ENCODE assay signal across 14 mouse cellular contexts in the genomic region with DNA sequence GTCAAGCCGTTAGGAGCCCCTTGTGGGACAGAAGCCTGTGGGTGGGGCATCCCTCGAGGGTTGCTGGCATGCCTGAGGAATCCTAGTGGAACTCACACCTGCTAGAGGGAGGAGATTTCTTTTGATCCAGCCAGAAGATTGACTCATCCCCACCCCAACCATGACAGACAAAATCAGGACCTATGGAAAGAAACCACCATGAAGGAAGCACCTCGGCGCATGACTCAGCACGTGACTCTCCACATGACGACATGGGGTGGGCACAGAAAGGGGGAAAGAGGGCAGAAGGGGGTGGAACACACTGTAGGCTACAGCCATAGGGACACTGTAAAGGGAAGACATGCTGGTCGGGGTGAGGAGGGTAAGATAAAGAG.
DNase-seq lines count a peak whose midpoint lies in the region; ATAC-seq and TF ChIP-seq lines count a peak whose summit lies in the region.
"Had no signal": no experiment of that assay in that cellular context is flagged by ENCODE, and none has a peak within 500 bp of the region (broad histone marks: within the 10 kb centered on the region; RNA-seq: fewer than 3 reads in every experiment).

No protein-coding gene starts in this region.

- no peak overlapping the region for H3ac ChIP-seq in myocyte (ENCODE audit: control insufficient read depth, insufficient read length)

- 0 out of 2 replicates have a peak, but pooled peaks have one; percentile 18 for ATAC-seq in kidney, embryonic 14.5 days (ENCODE audit: low FRiP score, low TSS enrichment)
- ATAC-seq in embryonic facial prominence, embryonic 11.5 days (replicated peaks; ENCODE audit: insufficient number of reproducible peaks, low FRiP score, low TSS enrichment, low read depth): 0 out of 2 replicates have a peak, but pooled peaks have one; percentile 31

- no peaks in the 10 kb centered on the region for H3K4me1 ChIP-seq in kidney, embryonic 14.5 days (ENCODE audit: control insufficient read depth, insufficient read depth, low read length)
- H3K4me1 ChIP-seq in embryonic facial prominence, embryonic 11.5 days (ENCODE audit: control insufficient read depth, insufficient read depth, low read length): no peaks in the 10 kb centered on the region; the same call in 1 of the 2 replicates
- peaks cover 10% of the 10 kb centered on the region for H3K4me1 ChIP-seq in thymus, adult 2 months (replicated peaks; ENCODE audit: control insufficient read depth, insufficient read depth, low read length)
- H3K4me1 ChIP-seq: heart, embryonic 15.5 days had no signal

- 42% methylated on average over 7 of the region's 7 CpGs for WGBS in kidney, embryonic 14.5 days
- 25% methylated on average over 7 of the region's 7 CpGs for WGBS in embryonic facial prominence, embryonic 11.5 days
- WGBS in thymus, adult 2 months: 12% methylated on average over 7 of the region's 7 CpGs

- H3K4me3 ChIP-seq in kidney, embryonic 14.5 days (ENCODE audit: low read length): no peak overlapping the region
- H3K4me3 ChIP-seq in embryonic facial prominence, embryonic 11.5 days (ENCODE audit: low read depth, low read length): no peak overlapping the region
- H3K4me3 ChIP-seq in myocyte: no peak overlapping the region
- no peak overlapping the region for H3K4me3 ChIP-seq in thymus, adult 2 months (ENCODE audit: control insufficient read depth, insufficient read depth, low read length)
- H3K4me3 ChIP-seq: heart, embryonic 15.5 days; midbrain, embryonic 12.5 days had no signal

- H3K4me2 ChIP-seq in kidney, embryonic 14.5 days (replicated peaks; ENCODE audit: low read depth, low read length): no peak overlapping the region; the same call in 1 of the 2 replicates
- no peak overlapping the region for H3K4me2 ChIP-seq in embryonic facial prominence, embryonic 11.5 days (ENCODE audit: low read depth, low read length)
- H3K4me2 ChIP-seq in myocyte (ENCODE audit: low read depth): no peak overlapping the region
- H3K4me2 ChIP-seq: heart, embryonic 15.5 days; midbrain, embryonic 12.5 days had no signal

- H3K79me2 ChIP-seq in myocyte (ENCODE audit: control insufficient read depth, insufficient read depth): no peaks in the 10 kb centered on the region

- H3K36me3 ChIP-seq in kidney, embryonic 14.5 days (ENCODE audit: control insufficient read depth, insufficient read depth, low read length): no peaks in the 10 kb centered on the region
- H3K36me3 ChIP-seq in embryonic facial prominence, embryonic 11.5 days (replicated peaks; ENCODE audit: control insufficient read depth, insufficient read depth, low read depth, low read length): no peaks in the 10 kb centered on the region
- no peaks in the 10 kb centered on the region for H3K36me3 ChIP-seq in myocyte (ENCODE audit: control insufficient read depth, insufficient read depth)
- no peaks in the 10 kb centered on the region for H3K36me3 ChIP-seq in thymus, adult 2 months (ENCODE audit: control insufficient read depth, insufficient read depth, low read length)
- H3K36me3 ChIP-seq: heart, embryonic 15.5 days had no signal

- no peak overlapping the region for H3K27ac ChIP-seq in kidney, embryonic 14.5 days (ENCODE audit: low read depth, low read length)
- no peak overlapping the region for H3K27ac ChIP-seq in embryonic facial prominence, embryonic 11.5 days (replicated peaks; ENCODE audit: low read depth, low read length)
- H3K27ac ChIP-seq in thymus, adult 2 months (ENCODE audit: control insufficient read depth, insufficient read depth, low read length): no peak overlapping the region
- H3K27ac ChIP-seq: heart, embryonic 15.5 days; midbrain, embryonic 12.5 days had no signal

- no peak for TF ChIP-seq POLR2A in myocyte (IDR thresholded peaks at IDR 0.05; ENCODE audit: insufficient read length, low read depth)
- TF ChIP-seq POLR2A in thymus, adult 2 months (IDR thresholded peaks at IDR 0.05; ENCODE audit: control insufficient read depth, extremely low read depth, insufficient read depth, low read length, poor library complexity): no peak

- H3K9ac ChIP-seq in kidney, embryonic 14.5 days (ENCODE audit: low read depth, low read length): no peak overlapping the region
- H3K9ac ChIP-seq in embryonic facial prominence, embryonic 11.5 days (replicated peaks; ENCODE audit: low read length): no peak overlapping the region
- H3K9ac ChIP-seq: heart, embryonic 15.5 days; midbrain, embryonic 12.5 days had no signal

- H3K27me3 ChIP-seq in kidney, embryonic 14.5 days (ENCODE audit: control insufficient read depth, insufficient read depth, low read length): no peaks in the 10 kb centered on the region
- 0 out of 2 replicates have a peak, but pooled peaks cover 2% of the 10 kb centered on the region for H3K27me3 ChIP-seq in embryonic facial prominence, embryonic 11.5 days (ENCODE audit: control insufficient read depth, insufficient read depth, low read length)
- no peaks in the 10 kb centered on the region for H3K27me3 ChIP-seq in myocyte (ENCODE audit: control insufficient read depth, insufficient read depth, insufficient read length)
- H3K27me3 ChIP-seq in thymus, adult 2 months (ENCODE audit: control insufficient read depth, insufficient read depth, low read length): no peaks in the 10 kb centered on the region

- no peak for TF ChIP-seq CTCF in thymus, adult 2 months (IDR thresholded peaks at IDR 0.05; ENCODE audit: borderline replicate concordance, control insufficient read depth, extremely low read depth, insufficient read depth, low read length, poor library complexity)

- no peak for DNase-seq in kidney, adult 9 months
- peak; percentile 6 for DNase-seq in retina, postnatal 1 day
- no peak for DNase-seq in retina, embryonic 14.5 days (ENCODE audit: low spot score)
- peak; percentile 4 for DNase-seq in embryonic facial prominence, embryonic 11.5 days (ENCODE audit: low spot score)
- no peak for DNase-seq in thymus, adult 2 months
- no peak for DNase-seq in layer of hippocampus, adult 11-12 months (ENCODE audit: low spot score)
- DNase-seq: adrenal gland, adult 8-10 months; cerebellum, adult 11-12 months; kidney, adult 2 months; liver had no signal

- H3K9me3 ChIP-seq in kidney, embryonic 14.5 days (ENCODE audit: control insufficient read depth, low read length): no peaks in the 10 kb centered on the region
- no peaks in the 10 kb centered on the region for H3K9me3 ChIP-seq in embryonic facial prominence, embryonic 11.5 days (replicated peaks; ENCODE audit: control insufficient read depth, low read length)
- H3K9me3 ChIP-seq: heart, embryonic 15.5 days; midbrain, embryonic 12.5 days had no signal

TF ChIP-seq in myocyte, 11 proteins besides CTCF, POLR2A, EP300 and RAD21:
- peak; percentile 50 for TF ChIP-seq USF1 (IDR thresholded peaks at IDR 0.05; ENCODE audit: low read depth)
- TF ChIP-seq MAX (IDR thresholded peaks at IDR 0.05; ENCODE audit: low read depth): no peak

Comparison
In these comparisons a context has a peak if more than half of its experiments do, and no peak if none do; other contexts are left out.
1. DNase-seq: peak in retina, postnatal 1 day (single experiment) and embryonic facial prominence, embryonic 11.5 days (single experiment); none in kidney, adult 9 months (single experiment), retina, embryonic 14.5 days (single experiment), thymus, adult 2 months (single experiment) and layer of hippocampus, adult 11-12 months (single experiment).